Mouse (Mus musculus) stomach, postnatal 0 days (tissue): ENCODE measurements around the gene Galntl6.

ENCODE experiments used
- CTCF ChIP-seq: IDR thresholded peaks from 2 replicates; pipeline ENCODE4 v1.5.1; 2016; ENCODE audit warnings: antibody characterized with exemption, low read depth, mild to moderate bottlenecking, moderate library complexity
- EP300 ChIP-seq: optimal IDR thresholded peaks from 2 replicates; pipeline ENCODE3; 2016; ENCODE audit warnings: antibody characterized with exemption

DNA sequence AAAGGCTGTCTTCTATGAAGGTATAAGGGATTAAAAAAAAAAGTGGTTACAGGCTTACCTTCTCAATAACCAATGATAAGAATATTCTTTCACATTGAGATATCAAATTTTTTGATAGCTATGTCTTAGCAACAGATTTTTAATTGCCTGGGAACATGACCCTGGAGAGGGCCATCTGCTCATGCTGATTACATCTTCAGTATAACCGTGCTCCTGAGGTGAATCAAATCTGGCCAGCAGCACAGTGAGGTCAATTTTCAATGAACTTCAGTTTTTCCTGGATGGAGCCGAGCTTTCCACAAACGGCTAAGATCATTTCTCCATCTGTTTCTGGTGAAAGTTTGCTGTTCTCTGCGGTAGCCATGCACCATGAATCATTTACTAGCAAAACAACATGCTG, 306.0 kb downstream of the Galntl6 start:
- TF ChIP-seq EP300, result no peak
- TF ChIP-seq CTCF, result no peak
